Mouse (Mus musculus) cerebellum, adult 11 months (tissue): ENCODE measurements around the gene Tcf7l1.
"Not testable (repeated sequence)": the region's sequence is repeated elsewhere in the genome, so short reads cannot be mapped to it uniquely, and the experiment has no call there.

Source experiments
- DNase-seq: peaks from one replicate; pipeline ENCODE4 v3.0.0; 2022

Gene Tcf7l1

DNA sequence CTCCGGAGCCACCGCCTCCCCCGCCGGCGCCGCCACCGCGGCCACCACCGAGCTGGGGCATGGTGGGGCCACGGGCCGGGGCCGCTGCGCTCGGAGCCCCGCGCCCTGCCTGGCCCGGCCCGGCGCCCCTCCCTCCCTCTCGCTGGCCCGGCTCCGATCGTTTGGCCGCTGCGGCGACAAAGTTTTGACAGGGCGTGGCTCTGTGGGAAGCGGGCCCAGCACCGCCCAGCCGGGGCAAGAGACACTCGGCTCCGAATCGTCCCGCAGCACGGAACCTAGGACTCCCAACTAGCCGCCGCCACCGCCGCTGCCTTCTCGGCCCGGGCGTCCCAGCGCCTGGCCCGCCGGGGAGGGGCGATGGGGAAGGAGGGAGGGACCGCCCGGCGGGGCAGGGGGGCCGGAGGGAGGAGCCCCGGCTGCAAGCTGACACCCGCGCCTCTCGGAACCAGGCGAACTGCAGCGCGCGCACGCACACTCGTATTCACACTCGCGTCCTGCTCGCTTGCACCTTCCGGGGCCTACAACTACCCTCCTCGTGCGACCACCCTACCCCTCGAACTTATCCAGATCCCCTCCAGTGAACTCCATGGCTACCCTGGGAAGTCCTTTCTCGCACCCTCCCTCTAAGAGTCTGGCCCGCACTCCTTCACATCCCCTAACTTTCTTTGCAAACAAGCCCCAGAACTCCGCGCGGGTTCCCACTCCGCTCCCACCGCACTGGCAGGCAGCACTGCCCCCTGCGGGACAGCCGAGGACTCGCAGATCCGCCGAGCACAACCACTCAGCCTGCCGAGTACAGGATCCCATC is at the start of gene Tcf7l1:
Gene Tcf7l1 (minus strand): TSS at position 363 of the 808 bp plus-strand sequence.
- DNase-seq = peak; percentile 38

- no peak for DNase-seq
These were observed 48.7 kb upstream of the Tcf7l1 start for GRCm38 (mm10) chr6:72837756-72838155.

GRCm38 (mm10) chr6:72834518-72834917 is 45.5 kb upstream of the Tcf7l1 start:
- no peak for DNase-seq

GRCm38 (mm10) chr6:72831858-72832257 is 42.8 kb upstream of the Tcf7l1 start:
- no peak for DNase-seq

GRCm38 (mm10) chr6:72831276-72831675 is 42.2 kb upstream of the Tcf7l1 start:
- DNase-seq = no peak

- DNase-seq = no peak
These were observed 39.8 kb upstream of the Tcf7l1 start for GRCm38 (mm10) chr6:72828857-72829256.

GRCm38 (mm10) chr6:72828037-72828436 is 39.0 kb upstream of the Tcf7l1 start:
- DNase-seq = not testable (repeated sequence)

GRCm38 (mm10) chr6:72825762-72826161 is 36.7 kb upstream of the Tcf7l1 start:
- no peak for DNase-seq

- no peak for DNase-seq
These were observed 36.1 kb upstream of the Tcf7l1 start for GRCm38 (mm10) chr6:72824971-72825737.

- no peak for DNase-seq
These were observed 24.4 kb upstream of the Tcf7l1 start for GRCm38 (mm10) chr6:72813456-72813855.

GRCm38 (mm10) chr6:72810248-72810647 is 21.2 kb upstream of the Tcf7l1 start:
- no peak for DNase-seq

- no peak for DNase-seq
These were observed 20.6 kb upstream of the Tcf7l1 start for GRCm38 (mm10) chr6:72809522-72810149.

GRCm38 (mm10) chr6:72808342-72808741 is 19.3 kb upstream of the Tcf7l1 start:
- no peak for DNase-seq

DNA sequence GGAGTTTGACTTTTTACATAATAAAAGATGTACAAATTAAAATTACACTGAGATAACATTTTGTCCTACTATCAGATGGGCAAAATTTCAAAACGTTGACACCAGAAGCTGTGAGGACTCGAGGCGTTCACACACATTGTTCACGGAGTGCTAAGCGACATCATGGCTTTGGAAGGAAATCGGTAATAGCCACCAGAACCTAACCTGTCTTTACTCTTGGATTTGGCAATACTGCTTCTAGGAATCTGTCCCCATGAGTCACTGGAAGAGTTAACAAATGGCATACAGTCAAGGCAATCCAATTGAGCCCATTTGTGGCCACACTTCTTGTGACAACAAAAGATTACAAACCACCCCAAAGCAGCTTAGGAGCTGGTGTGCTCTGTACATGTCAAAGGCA is 14.6 kb upstream of the Tcf7l1 start:
- DNase-seq = no peak

- DNase-seq = no peak
These were observed 13.1 kb upstream of the Tcf7l1 start for GRCm38 (mm10) chr6:72802119-72802518.

GRCm38 (mm10) chr6:72800641-72801040 is 11.6 kb upstream of the Tcf7l1 start:
- no peak for DNase-seq

- no peak for DNase-seq
These were observed 8.7 kb upstream of the Tcf7l1 start for GRCm38 (mm10) chr6:72797763-72798162.

DNA sequence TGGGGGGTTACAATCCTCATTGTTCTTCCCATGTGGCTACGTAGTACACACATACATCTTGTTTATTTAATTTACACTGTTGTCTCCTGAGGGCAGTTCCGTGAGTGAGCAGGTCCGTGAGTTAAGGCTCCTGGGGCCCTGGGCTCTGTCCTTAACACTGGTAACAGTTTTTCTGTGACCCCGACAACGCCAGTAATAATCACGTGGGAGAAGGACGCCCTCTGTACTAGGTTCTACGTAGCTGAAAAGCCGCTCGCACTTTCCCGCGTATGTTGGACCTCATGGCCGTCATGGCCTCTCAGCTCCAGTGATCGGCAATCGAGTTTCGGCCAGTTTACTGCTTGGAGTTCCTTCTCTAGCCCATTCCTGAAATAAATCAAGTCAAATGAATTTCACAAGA is 6.4 kb upstream of the Tcf7l1 start:
- DNase-seq = no peak

DNA sequence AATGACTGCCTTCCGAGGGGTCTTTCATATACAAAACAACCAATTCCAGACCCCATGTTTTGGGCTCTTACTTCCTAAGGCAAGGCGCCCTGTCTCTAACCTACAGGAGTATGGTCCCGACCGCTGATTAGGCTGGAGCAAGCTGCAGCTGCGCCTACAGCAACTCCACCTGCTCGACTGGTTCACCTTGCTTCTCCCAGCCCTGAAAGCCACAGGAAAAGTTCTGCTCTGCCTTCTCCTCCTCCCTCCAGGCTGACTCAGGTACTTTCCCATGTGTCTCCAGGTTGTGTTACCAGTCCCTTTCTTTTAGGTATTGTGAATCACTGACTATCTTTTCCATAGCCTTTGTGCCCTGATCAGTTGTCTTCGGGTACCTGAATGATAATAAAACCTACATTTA is 5.8 kb upstream of the Tcf7l1 start:
- DNase-seq = no peak

DNA sequence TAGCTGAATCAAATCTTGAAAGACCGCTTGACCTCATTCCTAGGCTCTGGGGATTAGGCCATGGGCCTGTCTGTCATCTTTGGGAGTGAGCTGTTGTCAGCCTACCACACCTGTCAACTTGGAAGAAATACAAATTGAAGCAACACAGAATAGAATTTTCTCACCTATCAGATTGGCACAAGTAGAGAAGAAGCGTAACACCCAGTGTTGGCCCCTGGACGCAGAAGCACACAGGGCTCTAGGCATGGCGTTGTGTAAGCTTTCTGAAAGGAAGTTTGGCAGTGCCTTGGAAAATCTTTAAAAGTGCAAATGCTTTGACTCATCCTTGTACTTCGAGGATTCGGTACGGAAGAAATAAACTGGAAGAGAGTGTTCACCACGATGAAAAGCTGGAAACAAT is 3.6 kb upstream of the Tcf7l1 start:
- no peak for DNase-seq

- DNase-seq = no peak
These were observed 834 bp downstream of the Tcf7l1 start for GRCm38 (mm10) chr6:72787948-72788891.

- no peak for DNase-seq
These were observed 1.6 kb downstream of the Tcf7l1 start for GRCm38 (mm10) chr6:72787322-72787947.
